Mouse (Mus musculus) heart, postnatal 0 days (tissue): ENCODE results near the gene Tmem252.

Experiments used
- CTCF ChIP-seq: IDR thresholded peaks from 2 replicates; pipeline ENCODE4 v1.5.1; 2016; ENCODE audit warnings: antibody characterized with exemption, control low read depth, low read depth
- EP300 ChIP-seq: IDR thresholded peaks from 2 replicates; pipeline ENCODE4 v1.6.1; 2016; ENCODE audit warnings: antibody characterized with exemption, low read depth

GRCm38 (mm10) chr19:24699910-24700309 is 26.1 kb downstream of the Tmem252 start:
- peak; percentile 32 for TF ChIP-seq CTCF
- TF ChIP-seq EP300 = no peak
